Mouse (Mus musculus): ENCODE measurements around the gene Gldc.

The Gldc gene

DNA sequence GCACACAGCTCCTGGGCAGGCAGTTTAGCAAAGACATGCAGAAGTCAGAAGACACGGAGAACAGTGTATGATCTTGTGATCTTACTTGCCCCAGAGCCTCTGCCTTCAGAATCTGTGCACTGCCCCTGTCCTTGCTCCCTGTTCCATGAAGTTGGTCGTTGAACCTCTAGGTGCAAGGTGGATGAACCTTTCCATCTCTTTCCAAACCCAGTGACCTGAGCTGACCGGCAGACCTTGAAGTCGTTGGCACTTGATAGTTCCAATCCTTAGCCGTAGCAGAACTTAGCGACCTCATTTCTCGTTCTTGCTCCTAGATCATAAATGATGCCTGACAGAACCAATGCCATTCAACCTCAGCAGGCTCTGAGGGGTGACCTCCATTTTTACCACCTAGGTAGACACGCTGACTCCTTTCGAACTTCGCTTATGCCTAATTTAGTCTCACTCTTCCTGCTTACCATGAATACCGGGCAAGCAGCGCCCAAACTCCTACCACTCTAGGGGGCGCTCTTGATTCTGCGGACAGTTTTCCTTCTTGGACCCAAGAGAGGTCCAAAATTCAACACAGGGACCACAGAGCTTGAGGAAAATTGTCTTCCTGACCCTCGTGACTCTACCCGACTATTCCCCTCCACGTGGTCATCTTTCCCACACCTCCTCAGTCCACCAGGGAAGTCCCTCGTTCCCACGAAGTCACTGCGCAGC lies 8.3 kb downstream of the Gldc start:
- no peak for TF ChIP-seq GATA4 (IDR thresholded peaks at IDR 0.05; ENCODE audit: insufficient replicate concordance, low read length)

DNA sequence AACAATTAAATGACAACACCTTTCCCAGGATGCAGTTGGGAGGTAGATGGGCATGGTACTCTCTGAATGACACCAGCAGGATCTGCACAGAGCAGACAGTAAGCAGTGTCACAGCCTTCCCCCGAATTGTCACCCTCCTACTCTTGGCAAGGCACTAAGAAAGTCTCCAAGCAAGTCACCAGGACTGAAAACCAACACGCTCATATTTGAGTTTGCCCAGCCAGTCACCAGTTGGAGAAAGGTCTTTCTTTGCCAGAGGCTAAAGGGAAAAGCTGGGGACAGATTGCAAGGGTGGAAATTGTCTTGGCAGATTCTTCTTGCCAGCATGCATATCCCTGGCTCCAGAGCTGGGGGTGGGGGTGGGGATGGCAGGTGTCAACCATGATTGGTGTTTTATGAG lies 11.0 kb downstream of the Gldc start:
- no peak for TF ChIP-seq GATA4 (IDR thresholded peaks at IDR 0.05; ENCODE audit: insufficient replicate concordance, low read length)

DNA sequence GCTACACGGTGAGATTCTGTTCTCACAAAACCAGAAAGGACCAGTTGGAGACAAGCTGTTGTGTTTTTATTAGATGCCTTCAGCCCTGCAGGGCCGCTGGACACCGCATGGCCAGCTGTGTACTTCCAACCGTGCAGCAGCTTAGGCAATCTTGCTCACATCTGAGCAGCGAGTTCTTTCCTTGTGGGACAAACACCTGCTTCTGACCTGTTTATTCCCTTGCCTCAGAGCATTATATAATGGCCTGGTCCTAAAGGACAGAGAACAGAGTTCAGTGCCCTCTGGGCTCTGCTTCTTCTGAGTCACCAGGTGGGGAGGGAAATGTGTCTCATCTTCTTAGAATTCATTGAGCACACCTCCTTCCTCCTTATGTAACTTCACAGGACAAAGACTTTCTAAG lies 12.4 kb downstream of the Gldc start:
- no peak for TF ChIP-seq GATA4 (IDR thresholded peaks at IDR 0.05; ENCODE audit: insufficient replicate concordance, low read length)

DNA sequence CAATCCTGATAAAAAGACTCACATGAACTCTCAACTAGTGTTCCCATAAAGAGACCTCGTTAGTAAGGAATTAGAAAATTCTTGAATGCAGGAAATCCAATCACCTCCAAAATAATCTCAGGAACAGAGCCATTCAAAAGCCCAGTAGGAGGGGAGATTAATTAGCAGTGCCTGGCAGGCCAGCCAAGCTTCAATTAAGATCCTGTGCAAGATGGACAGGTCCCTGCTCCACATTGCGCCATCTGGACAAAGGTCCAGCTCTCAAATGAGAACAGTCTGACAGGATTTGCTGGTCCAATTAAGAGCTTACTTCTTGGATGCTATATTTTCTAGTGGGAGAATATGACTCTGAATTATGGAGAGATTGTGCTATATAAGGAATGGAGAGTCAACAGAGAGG lies 15.2 kb downstream of the Gldc start:
- TF ChIP-seq GATA4 (IDR thresholded peaks at IDR 0.05; ENCODE audit: insufficient replicate concordance, low read length), result no peak

DNA sequence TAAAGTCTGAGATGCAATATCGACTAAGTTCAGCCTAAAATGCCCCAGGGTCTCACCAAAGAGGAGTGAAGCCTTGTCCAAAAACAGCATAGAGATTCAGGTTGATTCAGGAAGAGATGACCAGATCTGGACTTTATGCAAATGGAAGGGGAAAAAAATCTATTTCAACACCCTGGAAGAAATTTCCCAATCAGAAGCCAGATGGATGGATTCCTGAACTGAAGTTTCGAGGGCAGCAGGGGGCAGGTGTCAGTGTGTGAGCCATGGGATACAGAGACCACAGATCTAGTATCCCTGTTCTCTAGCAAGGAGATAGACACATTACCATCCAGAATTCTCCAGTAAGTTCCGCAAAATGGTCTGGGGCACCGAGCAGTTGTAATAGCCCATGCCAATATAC lies 17.0 kb downstream of the Gldc start:
- TF ChIP-seq GATA4 (IDR thresholded peaks at IDR 0.05; ENCODE audit: insufficient replicate concordance, low read length), result no peak

DNA sequence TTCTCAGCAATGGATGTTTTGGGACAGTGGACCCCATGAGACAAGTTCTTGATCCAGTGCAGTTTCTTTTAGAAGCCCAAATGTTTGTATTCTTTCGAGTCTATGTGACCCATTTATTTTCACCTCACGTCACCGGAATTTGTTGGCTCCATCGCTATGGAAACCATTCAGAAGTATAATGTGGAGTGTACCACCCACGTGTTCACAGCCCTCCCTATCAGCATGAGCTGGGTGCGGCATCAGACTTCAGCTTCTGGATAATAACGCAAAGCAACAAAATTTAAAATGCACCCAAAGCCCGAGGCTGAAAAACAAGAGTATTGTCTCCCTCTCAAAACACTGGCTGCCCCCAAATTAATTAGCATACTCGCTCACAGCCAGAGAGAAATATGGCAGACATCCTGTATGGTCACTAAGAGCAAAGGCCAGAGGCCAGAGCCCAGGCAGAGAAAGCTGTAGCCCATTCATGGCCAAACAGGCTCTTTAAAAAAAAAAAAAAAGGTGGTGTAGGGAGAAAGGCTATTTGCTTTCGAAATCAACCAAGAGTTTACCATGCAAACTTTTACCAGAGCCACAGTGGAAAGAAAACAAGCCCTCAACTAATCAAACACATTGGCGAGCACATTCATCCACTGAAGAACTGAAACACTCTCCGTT lies 18.1 kb downstream of the Gldc start:
- no peak for TF ChIP-seq GATA4 (IDR thresholded peaks at IDR 0.05; ENCODE audit: insufficient replicate concordance, low read length)

DNA sequence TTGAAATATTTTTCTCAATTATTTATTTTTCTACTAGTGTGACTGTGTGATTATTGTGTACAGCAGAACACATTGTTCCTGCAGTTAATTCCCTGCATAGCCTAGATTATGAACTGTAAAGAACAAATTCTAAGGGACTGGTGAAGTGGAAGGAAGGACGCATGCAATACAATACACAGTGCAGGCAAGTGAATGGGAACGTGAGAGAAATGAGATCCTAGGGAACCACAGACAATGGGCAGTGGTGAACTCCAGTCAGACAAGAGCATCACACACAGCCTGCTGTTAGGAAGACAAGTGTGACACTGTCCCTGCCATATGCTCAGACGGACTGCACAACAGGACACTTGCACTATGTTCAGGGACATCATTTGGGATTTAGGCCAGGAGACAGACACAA lies 21.5 kb downstream of the Gldc start:
- TF ChIP-seq GATA4 (IDR thresholded peaks at IDR 0.05; ENCODE audit: insufficient replicate concordance, low read length), result no peak

DNA sequence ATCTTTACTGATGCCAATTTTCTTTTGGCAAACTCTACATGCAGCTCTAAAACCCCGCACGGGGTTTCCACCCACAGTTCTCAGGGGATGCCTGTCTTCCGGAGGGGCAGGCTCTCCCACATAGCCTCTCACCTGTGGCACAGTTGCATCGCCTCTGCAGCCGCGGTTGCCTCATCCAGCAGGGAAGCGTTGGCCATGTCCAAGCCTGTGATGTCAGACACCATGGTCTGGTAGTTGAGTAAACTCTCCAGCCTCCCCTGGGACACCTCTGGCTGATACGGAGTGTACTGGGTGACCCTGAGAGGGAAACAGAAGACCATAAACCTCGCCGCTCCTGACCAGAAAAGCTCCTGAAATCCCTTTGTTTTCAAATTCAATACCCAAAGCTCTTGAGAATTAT lies 23.9 kb downstream of the Gldc start:
- TF ChIP-seq GATA4 (IDR thresholded peaks at IDR 0.05; ENCODE audit: insufficient replicate concordance, low read length), result no peak

DNA sequence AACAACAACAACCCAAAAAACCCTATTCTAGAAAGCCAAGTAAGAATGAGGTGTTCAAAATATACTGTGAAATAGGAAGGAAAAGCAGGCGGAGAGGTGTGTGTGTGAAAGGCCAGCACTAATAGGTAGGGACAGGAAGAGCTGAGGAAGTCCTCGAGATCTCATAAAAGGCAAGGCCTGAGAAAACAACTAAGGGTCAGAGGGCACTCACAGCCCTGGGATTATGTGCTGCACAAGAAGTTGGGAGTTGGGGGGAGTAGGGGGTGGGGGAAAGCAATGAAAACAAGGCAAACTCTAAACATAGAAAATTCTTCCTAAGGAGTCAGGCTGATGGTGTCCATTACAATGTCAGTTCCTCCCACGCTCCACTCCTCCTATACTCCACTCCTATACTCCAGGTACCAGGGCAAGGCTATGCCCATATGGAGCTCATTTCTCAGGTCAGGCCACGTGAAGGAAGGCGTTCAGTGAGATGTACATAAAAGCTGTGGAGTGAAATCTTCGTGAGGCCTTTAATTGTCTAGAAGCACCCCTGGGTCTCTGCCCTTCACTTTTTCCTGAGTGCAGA lies 25.9 kb downstream of the Gldc start:
- no peak for TF ChIP-seq GATA4 (IDR thresholded peaks at IDR 0.05; ENCODE audit: insufficient replicate concordance, low read length)

DNA sequence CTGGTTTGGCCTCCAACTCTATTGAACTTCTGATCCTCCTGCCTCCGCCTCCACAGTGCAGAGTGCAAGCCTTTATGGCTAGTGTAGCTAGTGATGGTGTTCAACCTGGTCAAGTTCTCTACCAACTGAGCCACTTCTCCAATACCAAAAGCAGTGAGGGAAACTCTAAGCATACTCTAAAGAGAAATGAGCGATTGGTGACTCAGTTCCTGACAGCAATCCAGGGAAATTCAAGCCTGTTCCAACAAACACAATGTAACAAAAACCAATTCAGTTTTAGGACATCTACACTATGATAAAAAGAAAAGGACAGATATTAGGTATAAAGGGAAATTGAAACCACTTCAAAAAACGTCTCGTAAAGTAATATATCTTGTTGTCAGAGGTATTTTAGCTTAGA lies 27.9 kb downstream of the Gldc start:
- no peak for TF ChIP-seq GATA4 (IDR thresholded peaks at IDR 0.05; ENCODE audit: insufficient replicate concordance, low read length)

DNA sequence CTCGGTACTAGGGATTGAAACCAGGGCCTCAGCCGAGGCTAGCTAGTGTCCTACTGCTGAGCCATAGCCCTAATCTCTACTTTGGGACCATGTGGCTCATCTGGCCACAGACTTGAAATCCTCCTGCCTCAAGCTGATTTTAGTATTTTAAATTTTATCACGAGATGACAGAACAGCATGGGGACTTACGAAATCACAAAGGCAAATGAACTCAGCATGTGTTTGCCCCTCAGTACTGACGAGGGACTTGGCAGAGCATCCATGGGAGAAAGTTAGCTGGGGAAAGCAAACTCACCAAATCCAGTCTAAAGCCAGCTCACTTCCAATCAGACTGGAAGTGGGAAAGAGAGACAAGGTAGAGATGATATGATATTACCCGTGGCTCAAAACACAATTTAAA lies 28.5 kb downstream of the Gldc start:
- TF ChIP-seq GATA4 (IDR thresholded peaks at IDR 0.05; ENCODE audit: insufficient replicate concordance, low read length), result no peak

DNA sequence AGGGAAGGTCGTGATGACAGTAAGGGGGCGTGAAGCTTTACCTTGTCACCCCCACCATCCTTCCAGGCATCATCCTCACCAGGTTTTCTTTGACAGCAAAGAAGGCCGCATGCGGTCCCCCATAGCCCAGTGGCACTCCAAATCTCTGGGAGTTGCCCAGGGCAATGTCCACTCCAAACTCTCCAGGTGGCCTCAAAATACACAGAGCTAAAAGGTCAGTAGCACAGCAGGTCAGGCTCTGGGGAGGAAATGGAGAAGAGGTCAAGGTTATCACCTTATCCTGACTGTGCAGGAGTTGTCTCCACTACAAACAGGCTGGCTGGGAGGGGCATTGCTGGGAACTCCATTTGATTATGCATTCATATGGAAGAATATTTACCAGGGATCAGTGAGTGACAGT lies 30.1 kb downstream of the Gldc start:
- TF ChIP-seq GATA4 (IDR thresholded peaks at IDR 0.05; ENCODE audit: insufficient replicate concordance, low read length), result no peak

DNA sequence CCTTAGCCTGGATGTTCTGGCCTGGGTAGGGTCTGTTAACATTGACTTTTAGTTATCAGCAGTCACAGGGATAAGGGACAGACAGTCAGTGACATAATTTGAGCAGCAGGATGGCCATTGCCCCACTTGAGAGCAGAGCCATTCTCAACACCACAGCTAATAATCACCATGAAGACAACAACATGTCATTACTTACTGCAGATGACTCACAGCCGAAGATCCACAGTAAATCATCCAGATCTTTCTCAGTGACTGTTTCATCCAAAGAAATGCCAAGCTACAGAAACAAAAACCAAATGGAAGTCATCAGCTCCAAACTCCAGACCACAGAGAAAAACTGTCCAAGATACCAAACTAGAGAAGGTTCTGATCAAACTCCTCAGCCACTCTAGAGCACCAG lies 38.9 kb downstream of the Gldc start:
- no peak for TF ChIP-seq GATA4 (IDR thresholded peaks at IDR 0.05; ENCODE audit: insufficient replicate concordance, low read length)

DNA sequence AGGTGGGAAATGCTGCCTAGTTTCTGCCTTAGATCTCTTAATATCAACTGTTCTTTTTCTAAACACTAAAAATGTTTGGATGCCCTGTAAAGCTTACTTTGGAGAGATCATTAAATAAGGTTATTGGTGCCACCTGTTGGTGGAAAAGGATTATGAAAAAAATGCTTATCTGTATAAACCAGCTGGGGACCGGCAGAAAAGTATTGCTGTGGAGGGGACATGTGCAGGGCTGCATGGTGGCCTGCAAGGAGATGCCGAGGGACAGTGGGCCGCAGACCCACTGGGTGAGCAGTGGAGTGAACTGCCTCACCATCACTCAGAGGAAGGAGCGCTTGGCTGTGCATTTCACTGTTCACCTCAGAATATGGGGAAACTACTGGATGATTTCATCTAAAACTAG lies 47.1 kb downstream of the Gldc start:
- no peak for TF ChIP-seq GATA4 (IDR thresholded peaks at IDR 0.05; ENCODE audit: insufficient replicate concordance, low read length)

DNA sequence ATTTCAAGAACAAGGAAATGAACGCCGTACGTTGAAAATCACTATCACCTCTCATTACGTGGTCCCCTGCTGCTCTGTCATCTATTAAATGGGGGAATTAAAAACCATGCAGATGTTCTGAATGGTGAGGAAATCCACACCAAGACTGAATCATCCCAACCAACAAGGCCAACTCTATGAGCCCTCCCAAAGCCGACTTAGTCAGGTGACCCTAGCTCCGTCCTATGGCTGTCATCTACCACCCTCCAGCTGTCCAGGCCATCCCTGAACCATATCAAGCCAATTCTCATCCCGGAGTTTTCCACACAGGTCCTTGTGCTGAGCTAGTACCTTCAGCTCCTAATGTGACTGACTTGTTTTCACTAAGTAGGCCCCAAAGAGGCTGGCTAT lies 49.6 kb downstream of the Gldc start:
- TF ChIP-seq GATA4 (IDR thresholded peaks at IDR 0.05; ENCODE audit: insufficient replicate concordance, low read length), result no peak

DNA sequence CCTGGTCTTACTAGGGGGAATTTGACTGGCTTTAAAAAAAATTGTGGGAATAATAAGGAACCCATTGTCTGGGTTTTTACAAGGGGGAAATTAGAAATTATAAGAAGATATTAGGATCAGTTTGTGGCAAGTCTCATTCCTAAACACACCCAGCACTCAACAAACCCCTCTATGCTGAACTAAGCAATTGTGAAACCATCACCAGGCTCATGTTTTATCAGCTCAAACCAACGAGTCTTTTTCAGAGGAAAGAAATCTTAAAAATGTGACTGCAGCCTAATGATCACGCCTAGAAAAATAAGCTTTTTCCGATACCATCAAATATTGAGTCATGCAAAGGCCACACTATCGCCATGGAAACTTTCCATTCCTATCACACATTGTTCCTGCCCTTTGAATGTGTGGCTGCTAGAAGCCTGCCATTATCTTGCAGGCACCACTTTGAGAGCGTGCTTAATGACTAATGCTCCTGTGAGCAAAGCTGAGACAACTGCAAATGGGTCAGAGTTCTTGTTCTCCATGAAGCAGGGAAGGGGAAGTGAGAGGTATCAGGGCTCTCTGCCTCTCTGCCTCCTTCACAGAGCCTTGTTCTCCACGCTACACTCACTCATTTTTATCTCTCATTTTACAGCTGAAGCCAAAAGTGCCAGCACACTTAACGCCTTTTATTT lies 50.1 kb downstream of the Gldc start:
- TF ChIP-seq GATA4 (IDR thresholded peaks at IDR 0.05; ENCODE audit: insufficient replicate concordance, low read length), result no peak
